Mouse (Mus musculus): ENCODE data around the gene Ccdc70.

DNA sequence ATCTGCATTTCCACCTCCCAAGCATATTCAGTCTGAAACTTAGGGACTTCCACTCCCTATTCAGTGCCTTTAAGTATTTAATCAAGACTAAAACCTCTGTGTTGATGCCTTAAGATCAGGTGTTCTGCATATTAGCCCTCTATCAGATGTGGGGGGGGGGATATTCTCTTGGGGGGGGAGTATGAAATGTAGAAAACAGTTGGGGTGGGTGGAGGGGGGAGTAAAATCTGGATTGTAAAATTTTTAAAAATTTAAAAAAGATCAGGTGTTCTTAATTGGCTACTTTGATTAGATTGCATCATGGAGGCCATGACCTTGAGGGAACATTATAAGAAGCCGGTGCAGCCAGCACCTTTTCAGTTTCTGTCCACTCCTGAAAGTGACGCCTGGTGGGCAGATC, 11.2 kb upstream of the Ccdc70 start, which contains the start of gene Fam90a1a:
- TF ChIP-seq CTCF (IDR thresholded peaks at IDR 0.05; ENCODE audit: borderline replicate concordance, insufficient read depth, low read depth, low read length): no peak
- TF ChIP-seq POLR2A (IDR thresholded peaks at IDR 0.05; ENCODE audit: borderline replicate concordance, insufficient read depth, low read length): no peak
